Mouse (Mus musculus) skeletal muscle tissue, adult 2 months (tissue): Measurements from ENCODE around the gene Bex4.
"Not testable (repeated sequence)": the region's sequence is repeated elsewhere in the genome, so short reads cannot be mapped to it uniquely, and the experiment has no call there.

Source experiments
- DNase-seq: peaks from one replicate; pipeline ENCODE4 v3.0.0-alpha.2; 2012; ENCODE audit warnings: low read depth, low spot score

The Bex4 gene

GRCm38 (mm10) chrX:136138827-136139639 is at the start of gene Bex4:
Bex4 (plus strand) TSS chrX:136138996.
- DNase-seq, result not testable (repeated sequence)

- no peak for DNase-seq
Measured at GRCm38 (mm10) chrX:136092497-136093279, 46.1 kb upstream of the Bex4 start.

- no peak for DNase-seq
Measured at GRCm38 (mm10) chrX:136094421-136094820, 44.4 kb upstream of the Bex4 start.

GRCm38 (mm10) chrX:136104046-136104723 is 34.6 kb upstream of the Bex4 start:
- DNase-seq, result no peak

GRCm38 (mm10) chrX:136104724-136105088 is 34.1 kb upstream of the Bex4 start:
- DNase-seq, result no peak

- no peak for DNase-seq
Measured at GRCm38 (mm10) chrX:136107942-136108341, 30.9 kb upstream of the Bex4 start.

- DNase-seq, result no peak
Measured at GRCm38 (mm10) chrX:136115015-136115414, 23.8 kb upstream of the Bex4 start.

GRCm38 (mm10) chrX:136115419-136115961 is 23.3 kb upstream of the Bex4 start:
- DNase-seq, result no peak

- no peak for DNase-seq
Measured at GRCm38 (mm10) chrX:136127038-136127743, 11.6 kb upstream of the Bex4 start.

GRCm38 (mm10) chrX:136127744-136128064 is 11.1 kb upstream of the Bex4 start:
- no peak for DNase-seq

- DNase-seq, result no peak
Measured at GRCm38 (mm10) chrX:136135559-136135958, 3.2 kb upstream of the Bex4 start.

GRCm38 (mm10) chrX:136139640-136140004 is 826 bp downstream of the Bex4 start:
- DNase-seq, result not testable (repeated sequence)

- no peak for DNase-seq
Measured at GRCm38 (mm10) chrX:136141385-136141784, 2.6 kb downstream of the Bex4 start.

GRCm38 (mm10) chrX:136143711-136144110 is 4.9 kb downstream of the Bex4 start:
- DNase-seq, result no peak

GRCm38 (mm10) chrX:136144195-136144594 is 5.4 kb downstream of the Bex4 start:
- DNase-seq, result no peak

- no peak for DNase-seq
Measured at GRCm38 (mm10) chrX:136170625-136171024, 31.8 kb downstream of the Bex4 start.

GRCm38 (mm10) chrX:136171189-136172117 is 32.7 kb downstream of the Bex4 start:
- peak; percentile 22 for DNase-seq

- peak; percentile 81 for DNase-seq
Measured at GRCm38 (mm10) chrX:136172118-136172551, 33.3 kb downstream of the Bex4 start, which contains the start of gene Tceal8. Tceal8 (minus strand) TSS chrX:136172342.

- DNase-seq, result no peak
Measured at GRCm38 (mm10) chrX:136172786-136173185, 34.0 kb downstream of the Bex4 start.

GRCm38 (mm10) chrX:136180897-136181553 is 42.2 kb downstream of the Bex4 start:
- DNase-seq, result no peak
